Mouse (Mus musculus): ENCODE data around the gene Mink1.

Gene Mink1

GRCm38 (mm10) chr11:70594253-70594989, 31.7 kb downstream of the Mink1 start:
- DNase-seq (ENCODE audit: low read depth) = no peak

GRCm38 (mm10) chr11:70595638-70596037, 33.0 kb downstream of the Mink1 start:
- no peak for DNase-seq (ENCODE audit: low read depth)

DNA sequence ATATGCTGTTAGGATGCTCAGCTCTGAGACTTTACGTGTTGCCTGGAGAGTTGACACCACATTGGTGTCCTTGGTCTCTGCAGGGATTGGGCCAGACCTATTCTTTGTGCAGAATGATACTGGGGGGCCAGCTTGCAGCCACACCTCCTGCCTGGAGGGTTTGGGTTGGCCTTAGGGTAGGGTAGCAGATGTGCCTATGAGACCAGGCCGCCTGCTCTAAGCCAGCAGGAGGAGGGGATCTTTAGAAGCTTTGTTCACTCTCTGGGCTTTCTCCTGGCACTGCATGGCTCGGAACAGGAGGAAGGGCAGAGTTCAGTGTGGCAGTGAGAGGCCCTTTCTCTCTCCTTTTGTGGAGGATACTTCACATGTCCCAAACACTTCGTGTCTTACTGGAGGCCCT, 33.4 kb downstream of the Mink1 start:
- DNase-seq (ENCODE audit: low read depth) = no peak

GRCm38 (mm10) chr11:70597301-70597700, 34.6 kb downstream of the Mink1 start:
- no peak for DNase-seq (ENCODE audit: low read depth)

- no peak for DNase-seq (ENCODE audit: low read depth)
Measured at GRCm38 (mm10) chr11:70598451-70598953, 35.8 kb downstream of the Mink1 start.

DNA sequence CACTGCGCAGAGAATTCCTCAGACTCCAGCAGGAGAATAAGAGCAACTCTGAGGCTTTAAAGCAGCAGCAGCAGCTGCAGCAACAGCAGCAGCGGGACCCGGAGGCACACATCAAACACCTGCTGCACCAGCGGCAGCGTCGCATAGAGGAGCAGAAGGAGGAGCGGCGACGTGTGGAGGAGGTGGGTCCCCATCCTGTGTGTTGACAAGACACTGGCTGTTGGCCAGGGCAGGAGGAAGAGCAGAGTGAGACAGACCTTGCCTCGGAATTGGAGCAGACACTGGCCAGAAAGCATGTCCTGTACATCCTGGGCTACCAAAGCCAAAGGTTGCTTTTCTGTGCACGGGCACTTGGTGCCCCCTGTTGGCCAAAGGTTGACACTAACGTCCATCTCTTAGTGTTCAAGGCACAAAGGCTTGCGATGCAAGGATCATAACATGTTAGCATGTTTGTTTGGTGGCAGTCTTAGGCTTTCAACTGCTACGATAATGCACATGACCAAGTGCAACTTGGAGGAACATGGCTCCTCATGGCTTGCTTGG, 42.4 kb downstream of the Mink1 start:
- DNase-seq (ENCODE audit: low read depth) = peak; percentile 70

- DNase-seq (ENCODE audit: low read depth) = no peak
Measured at GRCm38 (mm10) chr11:70606717-70607116, 44.0 kb downstream of the Mink1 start.

GRCm38 (mm10) chr11:70607611-70608010, 44.9 kb downstream of the Mink1 start:
- no peak for DNase-seq (ENCODE audit: low read depth)

DNA sequence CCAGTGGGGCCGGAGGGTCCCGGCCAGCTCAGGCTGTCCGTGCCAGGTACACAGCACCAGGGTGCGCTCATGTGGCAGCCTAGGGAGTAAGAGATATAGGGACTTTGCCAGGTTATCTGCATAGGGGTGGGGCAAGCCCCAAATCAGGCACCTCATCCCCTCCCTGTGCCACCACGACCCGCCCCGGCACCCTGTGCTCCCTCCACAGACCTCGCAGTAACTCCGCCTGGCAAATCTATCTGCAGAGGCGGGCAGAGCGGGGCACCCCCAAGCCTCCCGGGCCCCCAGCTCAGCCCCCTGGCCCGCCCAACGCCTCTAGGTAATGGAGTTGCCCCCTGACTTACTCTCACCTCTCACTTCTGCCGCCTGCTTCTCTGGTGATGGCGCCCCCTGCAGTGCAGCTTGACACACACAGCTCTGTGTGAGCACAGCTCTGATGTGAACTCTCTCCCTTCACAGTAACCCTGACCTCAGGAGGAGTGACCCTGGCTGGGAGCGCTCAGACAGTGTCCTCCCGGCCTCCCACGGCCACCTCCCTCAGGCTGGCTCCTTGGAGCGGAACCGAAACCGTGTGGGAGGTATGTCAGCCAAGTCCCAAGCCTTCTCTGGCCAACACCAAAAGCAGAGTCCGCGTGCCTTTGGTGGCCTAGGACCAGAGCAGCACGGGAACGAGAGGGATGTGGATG, 45.8 kb downstream of the Mink1 start:
- no peak for DNase-seq (ENCODE audit: low read depth)

GRCm38 (mm10) chr11:70610752-70611151, 48.1 kb downstream of the Mink1 start:
- DNase-seq (ENCODE audit: low read depth) = no peak

GRCm38 (mm10) chr11:70612505-70612904, 49.8 kb downstream of the Mink1 start:
- no peak for DNase-seq (ENCODE audit: low read depth)

GRCm38 (mm10) chr11:70615074-70615473, 52.4 kb downstream of the Mink1 start:
- DNase-seq (ENCODE audit: low read depth) = peak; percentile 71

- no peak for DNase-seq (ENCODE audit: low read depth)
Measured at GRCm38 (mm10) chr11:70615516-70616093, 52.9 kb downstream of the Mink1 start, which contains the start of gene 4930544D05Rik. Gene 4930544D05Rik (plus strand): TSS chr11:70615848.

- no peak for DNase-seq (ENCODE audit: low read depth)
Measured at GRCm38 (mm10) chr11:70619101-70619500, 56.4 kb downstream of the Mink1 start, which contains the start of gene Chrne. Gene Chrne (minus strand): TSS chr11:70619216.

DNA sequence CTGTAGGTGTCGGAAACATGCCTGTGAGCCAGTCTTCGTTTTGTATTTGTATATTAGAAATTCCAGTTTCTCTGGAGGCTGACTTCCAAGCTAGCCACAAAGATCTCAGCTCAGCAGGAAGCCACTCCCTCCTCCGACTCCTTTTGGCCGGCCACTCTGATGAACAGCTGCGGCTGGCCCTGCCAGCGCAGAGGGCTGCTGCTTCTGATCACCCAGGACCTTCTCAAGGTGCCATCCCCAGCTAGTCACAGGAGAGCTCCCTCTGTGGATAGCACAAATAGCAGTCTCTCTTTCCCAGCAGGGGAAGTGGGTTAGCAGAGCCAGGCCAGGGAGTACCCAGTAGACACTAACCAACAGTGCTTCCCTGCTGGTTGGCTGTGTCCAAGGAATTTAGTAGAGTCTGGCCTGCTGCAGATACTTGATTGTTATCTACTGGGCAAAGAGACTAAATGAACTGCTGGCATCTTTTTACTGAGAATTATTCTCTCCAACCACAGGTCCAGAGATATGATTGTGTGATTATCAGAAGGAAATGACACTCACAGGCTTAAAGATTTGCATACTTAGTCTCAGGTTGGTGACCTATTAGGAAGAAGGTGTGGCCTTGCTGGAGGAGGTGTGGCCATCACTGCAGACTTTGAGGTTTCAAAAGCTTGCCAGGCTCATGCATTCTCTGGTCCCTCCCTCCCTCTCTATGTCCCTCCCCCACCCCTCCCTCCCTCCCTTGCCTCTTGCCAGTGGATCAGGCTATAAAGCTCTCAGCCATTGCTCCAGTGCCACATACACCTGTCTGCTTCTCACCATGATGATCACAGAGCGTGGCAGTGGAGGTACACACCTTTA, 59.5 kb downstream of the Mink1 start:
- DNase-seq (ENCODE audit: low read depth) = peak; percentile 65

DNA sequence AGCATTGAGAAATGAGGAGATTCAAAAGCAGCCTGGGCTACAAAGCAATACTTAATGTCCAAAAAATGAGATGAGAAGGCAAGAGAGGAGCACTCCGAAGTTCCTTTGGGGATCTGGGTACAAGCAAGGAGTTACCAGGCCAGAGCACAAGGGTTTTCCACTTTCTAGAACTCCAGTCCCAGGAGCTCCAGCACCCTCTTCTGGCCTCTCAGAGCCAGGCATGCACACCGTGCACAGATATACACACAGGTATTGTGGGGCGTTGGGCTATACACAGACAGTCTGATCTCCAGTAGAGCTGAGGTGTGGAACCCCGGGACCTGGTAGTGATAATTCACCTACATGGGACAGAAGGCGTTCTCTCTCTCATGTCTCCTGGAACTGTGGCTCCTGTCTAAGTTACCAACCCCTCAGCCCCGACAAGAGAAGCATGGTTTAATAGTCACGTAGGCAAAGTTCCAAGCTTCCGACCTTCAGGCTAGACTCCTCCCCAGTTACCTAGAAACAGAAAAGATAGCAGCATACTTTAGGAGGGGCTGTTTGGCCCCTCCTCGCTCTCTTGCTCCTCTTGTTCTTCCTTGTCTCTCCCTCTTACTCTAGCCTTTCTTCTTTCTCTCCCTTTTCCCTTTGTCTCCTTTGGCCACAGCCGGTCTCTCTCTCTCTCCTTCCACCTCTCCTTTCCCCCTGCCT, 60.5 kb downstream of the Mink1 start:
- no peak for DNase-seq (ENCODE audit: low read depth)

DNA sequence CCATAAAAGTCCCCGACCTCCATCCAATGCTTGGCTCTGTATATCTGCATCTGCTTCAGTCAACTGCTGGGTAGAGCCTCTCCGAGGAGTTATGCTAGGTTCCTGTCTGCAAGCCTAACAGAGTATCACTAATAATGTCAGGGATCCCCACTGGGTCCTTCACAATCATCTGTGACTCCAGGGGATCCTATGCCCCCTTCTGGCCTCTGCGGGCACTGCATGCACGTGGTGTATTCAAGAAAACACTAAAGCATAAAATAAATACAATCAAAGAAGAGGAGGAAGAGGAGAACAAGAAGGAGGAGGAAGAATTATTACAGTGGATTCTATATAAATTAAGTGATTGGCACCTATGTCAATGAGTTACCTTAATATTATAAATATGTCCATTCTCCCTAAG, 62.8 kb downstream of the Mink1 start:
- peak; percentile 65 for DNase-seq (ENCODE audit: low read depth)

DNA sequence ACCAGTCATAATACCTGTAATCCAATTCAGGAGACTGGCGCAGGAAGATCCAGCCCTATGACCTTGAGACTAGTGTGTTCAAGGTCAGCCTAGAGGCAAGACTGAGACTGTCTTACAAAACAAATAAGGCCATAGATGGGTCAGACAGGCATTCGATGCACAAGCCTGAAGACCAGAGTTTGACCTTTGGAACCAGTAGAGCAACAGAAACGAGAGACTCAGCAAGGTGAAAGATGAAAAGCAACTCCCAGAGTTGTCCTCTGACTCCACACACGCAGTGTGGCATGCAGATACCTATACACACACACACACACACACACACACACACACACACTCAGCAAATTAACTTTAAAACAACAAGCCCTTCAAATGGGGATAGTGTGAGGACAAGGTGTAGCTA, 64.2 kb downstream of the Mink1 start:
- no peak for DNase-seq (ENCODE audit: low read depth)

- DNase-seq (ENCODE audit: low read depth) = no peak
Measured at GRCm38 (mm10) chr11:70628431-70628830, 65.8 kb downstream of the Mink1 start.

- no peak for DNase-seq (ENCODE audit: low read depth)
Measured at GRCm38 (mm10) chr11:70629557-70629956, 66.9 kb downstream of the Mink1 start.

DNA sequence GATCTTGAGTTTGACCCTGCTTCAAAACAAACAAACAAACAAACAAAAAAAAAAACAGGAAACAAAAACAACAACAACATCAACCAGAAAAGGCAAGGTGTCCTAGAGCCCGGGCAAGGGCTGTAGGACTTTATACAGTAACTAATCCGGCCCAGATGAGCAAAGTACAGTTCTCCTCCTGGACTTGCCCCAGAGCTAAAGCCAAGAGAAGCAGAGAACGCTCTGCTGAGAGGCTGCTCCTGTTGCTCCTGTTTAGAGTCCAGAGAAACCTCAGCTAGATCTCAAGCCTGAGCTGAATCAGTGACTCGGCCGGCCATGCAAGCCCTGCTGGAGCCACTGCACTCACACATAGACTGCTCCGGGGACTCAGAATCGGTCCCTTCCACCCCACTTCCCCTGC, 67.4 kb downstream of the Mink1 start:
- no peak for DNase-seq (ENCODE audit: low read depth)

All from c-Kit-positive CD71-positive TER-119-negative erythroid progenitor cells, embryonic 14.5 days (primary cell).